Mouse (Mus musculus): ENCODE measurements around the gene Gm44973. TPM values are rescaled to one million over a fixed set of nuclear protein-coding genes. Genes with fewer than 3 reads are reported as not detected.
A peak's percentile ranks its signal among the peaks of the same experiment; 100 is the strongest.
"Not testable (repeated sequence)": the region's sequence is repeated elsewhere in the genome, so short reads cannot be mapped to it uniquely, and the experiment has no call there.

The Gm44973 gene
- total RNA-seq (2021) = not detected
- long read RNA-seq, experiment 1, partial matches to known transcripts = 0 of 3 reads
- long read RNA-seq, experiment 1, other reads (novel, unspliced or antisense) = 3 of 3 reads
- long read RNA-seq, experiment 2, partial matches to known transcripts = 0 of 4 reads
- long read RNA-seq, experiment 2, other reads (novel, unspliced or antisense) = 4 of 4 reads

DNA sequence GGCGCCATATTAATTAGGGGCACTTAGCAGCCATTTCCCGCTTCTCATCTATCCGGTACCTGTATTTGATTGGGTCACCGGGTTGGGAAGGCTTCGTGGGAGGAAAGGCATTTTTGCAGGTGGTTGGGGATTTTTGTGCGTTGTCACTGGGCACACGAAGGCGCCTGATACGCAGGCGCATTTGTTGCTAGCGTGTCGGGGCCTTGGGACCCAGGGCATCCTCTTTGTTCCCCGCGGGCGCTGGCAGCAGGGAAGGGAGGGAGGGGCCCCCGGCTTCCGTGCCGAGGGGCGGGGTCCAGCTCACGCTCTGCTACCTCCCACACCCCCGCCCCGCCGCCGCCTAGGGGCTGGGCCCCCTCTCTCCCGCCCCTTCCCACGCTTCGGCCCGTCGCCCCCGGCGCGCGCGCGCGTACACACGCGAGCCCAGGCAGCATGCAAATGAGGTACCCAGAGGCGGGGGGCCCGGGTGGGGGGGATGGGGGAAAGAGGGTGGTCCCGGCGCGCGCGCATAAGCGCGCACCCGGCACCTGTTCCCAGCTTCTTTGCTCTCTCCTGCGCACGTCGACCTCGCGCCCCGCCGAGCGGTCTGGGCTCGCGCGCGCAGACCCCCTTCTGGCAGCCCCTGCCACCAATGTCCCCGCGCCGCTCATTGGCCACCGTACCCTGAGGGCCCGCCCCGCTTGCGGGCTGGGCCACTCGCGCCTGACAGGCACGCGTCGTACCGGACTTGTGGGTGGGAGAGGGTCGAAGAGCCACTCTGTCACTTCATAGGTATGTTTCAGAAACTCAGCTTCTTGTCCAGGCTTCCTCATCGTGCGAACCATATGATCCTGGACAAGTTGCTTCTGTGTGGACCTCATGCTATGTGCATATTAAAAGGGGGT is at the start of gene Gm44973:
TSS of gene Gm44973 (plus strand) at position 379 of the 884 bp plus-strand sequence.
- DNase-seq (ENCODE audit: low spot score in 2 of 2) = peak; percentile 79 to 92

DNA sequence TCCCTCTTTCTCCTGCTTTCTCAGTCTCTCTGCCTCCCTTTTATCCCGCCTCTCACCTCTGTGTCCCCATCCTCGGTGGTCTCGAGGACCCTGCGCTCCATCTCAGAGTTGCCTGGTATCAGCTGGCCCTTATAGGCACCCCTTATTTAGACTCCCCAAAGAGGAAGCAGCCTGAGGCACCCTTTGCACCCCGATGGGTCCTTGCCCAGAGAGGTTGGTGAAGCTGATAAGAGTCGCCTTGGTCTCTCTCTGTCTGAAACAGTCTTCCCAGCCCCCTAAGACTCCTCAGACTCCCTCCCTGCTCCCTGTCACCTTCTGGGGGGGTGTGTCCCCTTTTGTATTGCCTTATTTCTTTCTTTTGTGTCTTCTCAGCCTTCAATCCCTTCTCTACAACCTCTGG is 44.2 kb upstream of the Gm44973 start, which contains the start of gene Sbk3:
TSS of gene Sbk3 (minus strand) at position 101 of the 400 bp plus-strand sequence.
- no peak for DNase-seq (ENCODE audit: low spot score in 2 of 2)

DNA sequence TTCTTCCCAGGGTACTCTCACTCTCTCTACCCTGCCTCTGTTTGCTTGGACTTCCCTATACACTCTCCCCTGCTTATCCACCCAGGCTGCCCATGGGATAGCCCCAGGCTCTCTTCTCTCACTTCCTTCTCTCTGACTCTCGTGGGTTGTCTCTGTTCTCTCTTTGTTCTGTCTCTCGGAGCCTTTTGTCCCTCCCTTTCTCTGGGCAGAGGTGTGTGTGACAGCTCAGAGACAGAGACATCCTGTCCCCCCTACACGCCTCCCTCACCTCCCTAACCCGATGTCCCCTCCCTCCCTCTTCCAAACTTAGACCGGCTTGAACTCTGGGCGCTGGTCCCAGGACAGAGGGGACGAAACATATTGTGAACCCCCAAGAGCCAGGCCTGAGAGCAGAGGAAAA is 43.6 kb upstream of the Gm44973 start:
- DNase-seq (ENCODE audit: low spot score in 2 of 2) = no peak

DNA sequence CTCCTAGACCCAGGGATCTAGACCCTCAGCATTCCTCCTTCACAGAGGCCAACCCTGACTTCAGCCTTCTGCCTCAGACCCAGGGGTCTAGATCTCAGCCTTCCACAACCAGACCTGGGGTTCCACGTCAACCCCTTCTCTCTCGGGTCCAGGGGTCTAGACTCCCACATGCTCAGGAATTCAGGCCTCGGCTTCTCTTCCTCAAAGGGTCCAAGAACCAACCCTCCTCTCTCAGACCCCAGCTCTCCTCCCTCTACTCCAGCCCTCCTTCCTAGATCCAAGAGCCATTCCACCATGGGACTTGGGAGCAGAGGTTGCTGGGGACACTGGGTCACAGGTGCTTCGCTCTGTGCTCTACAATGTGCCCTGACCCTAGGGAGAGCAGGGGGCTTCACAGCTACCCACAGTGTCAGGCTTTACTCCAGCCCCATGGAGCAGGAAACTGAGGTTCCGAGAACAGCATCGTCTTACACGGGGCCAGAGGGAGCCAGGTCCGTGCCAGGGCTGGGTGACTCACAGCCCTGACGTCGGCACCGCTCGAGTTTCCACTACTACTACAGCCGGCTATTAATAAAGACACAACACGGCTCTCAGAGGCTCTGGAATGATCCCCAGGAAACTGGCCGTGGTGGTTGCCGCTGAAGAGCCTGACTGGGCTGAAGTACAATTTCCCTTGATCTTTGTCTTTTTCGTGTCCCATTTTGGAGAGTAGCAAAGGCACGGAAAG is 42.8 kb upstream of the Gm44973 start:
- DNase-seq (ENCODE audit: low spot score in 2 of 2) = no peak

DNA sequence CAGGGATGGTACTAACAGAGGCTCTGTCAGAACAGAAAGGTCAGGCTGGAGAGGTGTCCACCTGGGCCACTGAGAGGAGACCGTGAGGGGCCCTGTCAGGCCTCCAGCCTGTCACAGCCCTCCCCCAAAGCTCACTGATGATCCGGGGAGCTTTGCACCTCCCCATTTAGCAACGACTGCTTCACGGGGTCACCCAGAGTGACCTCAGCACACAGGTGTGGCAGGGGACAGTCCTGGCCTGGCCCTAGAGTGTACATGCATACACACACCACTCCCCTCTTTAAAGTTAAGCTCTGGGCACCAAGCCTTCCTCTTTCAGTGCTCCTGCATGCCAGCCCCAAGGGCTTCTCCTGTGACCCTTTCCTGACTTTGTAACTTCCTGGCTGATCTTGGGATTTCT is 39.8 kb upstream of the Gm44973 start:
- DNase-seq (ENCODE audit: low spot score in 2 of 2) = no peak

DNA sequence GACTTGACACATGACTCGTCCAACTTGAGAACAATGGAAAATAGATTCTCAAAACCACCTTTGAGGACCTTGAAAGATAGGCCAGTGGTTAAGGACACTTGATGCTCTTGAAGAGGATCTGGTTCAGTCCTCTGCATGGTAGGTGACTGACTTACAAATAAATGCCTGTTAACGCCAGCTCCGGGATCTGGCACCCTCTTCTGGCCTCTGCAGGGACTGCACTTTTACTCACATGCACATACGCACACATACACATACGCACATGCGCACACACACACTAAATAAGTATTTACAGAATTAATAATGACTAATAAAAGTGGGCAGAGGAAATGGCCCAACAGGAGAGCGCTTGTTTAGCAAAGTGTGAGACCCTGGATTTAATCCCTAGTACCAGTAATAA is 38.5 kb upstream of the Gm44973 start:
- DNase-seq (ENCODE audit: low spot score in 2 of 2) = no peak

DNA sequence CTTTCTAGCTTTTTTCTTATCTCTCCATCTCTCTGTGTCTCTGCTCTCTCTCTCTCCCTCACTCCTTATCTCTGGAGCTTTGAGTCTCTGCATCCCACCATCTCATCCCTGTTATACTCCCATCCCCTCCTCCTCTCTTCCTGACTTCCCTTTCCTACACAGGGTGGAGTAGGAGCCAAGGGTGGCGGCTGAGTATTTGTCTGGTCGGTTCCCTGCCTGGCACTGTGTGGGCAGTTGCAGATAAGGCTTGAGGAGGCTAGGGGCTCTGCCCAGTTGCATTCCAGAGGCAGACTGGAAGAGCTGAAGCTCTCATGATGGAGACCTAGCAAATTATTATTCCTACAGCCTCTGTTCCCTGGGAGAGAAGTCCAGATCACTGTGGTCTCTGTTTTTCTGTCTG is 27.0 kb upstream of the Gm44973 start:
- DNase-seq (ENCODE audit: low spot score in 2 of 2) = no peak

DNA sequence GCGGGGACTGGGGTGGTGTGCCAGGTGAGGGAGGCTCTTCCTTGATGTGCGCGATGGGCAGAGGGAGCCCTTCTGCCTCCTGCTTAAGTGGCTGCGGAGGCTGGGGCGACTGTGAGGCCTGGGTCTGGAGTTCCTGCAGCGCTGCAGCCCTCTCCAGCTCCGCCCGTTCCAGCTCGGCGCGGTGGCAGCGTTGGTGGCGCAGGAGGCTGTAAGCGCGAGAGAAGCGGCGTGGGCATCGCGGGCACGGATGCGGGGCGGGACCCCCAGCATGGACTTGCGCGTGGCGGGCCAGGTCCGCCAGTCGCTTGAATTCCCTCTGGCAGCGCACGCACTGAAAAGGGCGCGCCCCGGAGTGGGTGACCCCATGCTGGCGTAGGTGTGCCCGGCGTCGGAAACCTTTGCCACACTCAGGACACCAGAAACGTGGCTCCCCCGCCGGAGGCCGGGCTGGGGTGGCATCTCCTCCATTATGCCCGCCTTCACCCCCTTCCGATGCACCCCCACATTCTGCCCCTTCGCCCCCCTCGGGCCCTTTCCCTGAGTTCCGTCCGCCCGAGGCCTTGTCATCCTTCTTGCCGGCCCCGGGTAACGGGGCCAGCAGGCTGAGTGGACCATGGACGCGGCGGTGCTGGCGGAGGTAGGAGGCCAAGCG is 21.8 kb upstream of the Gm44973 start:
- no peak for DNase-seq (ENCODE audit: low spot score in 2 of 2)

DNA sequence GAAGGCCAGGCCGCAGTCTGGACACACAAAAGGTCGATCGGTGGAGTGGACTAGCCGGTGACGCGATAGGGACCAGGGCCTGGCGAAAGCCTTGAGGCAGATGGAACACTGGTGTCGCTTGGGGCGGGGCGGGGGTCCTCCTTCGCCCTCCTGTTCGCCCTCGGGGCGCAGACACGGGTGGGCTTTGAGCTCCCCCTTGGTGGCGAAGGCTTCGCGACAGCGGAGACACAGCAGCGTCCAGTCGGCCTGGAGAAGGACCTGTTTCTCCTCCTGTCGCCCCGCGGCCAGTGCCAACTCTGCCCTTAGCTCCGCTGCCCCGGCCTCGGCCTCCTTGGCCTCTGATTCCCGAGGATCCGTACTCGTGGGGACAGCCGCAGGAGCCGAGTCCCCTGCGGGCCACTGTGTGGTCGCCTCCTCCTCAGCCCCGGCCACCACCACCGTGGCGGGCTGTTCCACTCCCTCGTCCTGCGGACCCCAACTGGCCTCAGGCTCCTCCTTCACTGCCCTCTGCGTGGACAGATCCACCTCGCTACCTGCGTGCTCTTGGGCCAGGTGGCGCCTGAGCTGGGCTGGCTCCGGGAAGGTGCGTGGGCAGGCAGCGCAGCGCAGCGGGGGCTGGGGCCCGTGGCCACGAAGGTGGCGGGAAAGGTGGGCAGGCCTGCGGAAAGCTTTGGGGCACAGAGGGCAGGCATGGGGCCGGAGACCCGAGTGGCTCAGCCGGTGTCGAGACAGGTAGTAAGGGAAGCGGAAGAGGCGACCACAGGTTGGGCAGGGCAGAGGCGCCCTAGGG is 21.1 kb upstream of the Gm44973 start:
- no peak for DNase-seq (ENCODE audit: low spot score in 2 of 2)

DNA sequence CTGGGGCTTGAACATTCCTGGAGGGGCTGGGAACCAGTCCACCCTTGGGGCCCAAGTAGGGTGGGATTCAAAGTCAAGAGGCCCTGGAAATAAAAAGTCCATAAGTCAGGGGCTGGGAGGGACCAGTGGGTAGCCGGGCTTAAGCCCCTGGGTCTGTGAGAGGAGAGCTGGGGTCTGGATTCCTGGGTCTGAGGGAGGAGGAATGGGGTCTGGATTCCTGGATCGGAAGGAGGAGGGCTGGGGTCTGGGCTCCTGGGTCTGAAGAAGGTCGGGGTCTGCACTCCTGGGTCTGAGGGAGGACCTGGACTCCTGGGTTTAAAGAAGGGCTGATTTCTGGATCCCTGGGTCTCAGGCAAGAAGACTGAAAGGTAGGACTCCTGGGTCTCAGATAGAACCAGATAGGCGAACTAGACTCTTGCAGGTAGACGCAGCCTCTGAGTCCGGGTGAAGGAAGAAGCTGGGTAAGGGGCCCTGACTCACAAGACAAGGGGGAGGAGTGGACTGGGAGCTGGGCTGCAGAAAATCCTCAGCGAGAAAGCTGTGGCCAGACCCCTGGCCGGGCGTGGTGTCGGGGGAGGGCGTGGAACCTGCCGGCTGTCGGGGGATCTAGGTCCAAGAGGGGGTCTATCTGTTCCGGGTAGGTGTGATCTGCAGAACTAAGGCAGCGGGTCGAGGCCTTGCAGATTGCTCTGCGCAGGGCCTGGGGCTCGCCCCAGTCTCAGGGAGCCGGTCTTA is 19.9 kb upstream of the Gm44973 start:
- DNase-seq (ENCODE audit: low spot score in 2 of 2) = no peak

DNA sequence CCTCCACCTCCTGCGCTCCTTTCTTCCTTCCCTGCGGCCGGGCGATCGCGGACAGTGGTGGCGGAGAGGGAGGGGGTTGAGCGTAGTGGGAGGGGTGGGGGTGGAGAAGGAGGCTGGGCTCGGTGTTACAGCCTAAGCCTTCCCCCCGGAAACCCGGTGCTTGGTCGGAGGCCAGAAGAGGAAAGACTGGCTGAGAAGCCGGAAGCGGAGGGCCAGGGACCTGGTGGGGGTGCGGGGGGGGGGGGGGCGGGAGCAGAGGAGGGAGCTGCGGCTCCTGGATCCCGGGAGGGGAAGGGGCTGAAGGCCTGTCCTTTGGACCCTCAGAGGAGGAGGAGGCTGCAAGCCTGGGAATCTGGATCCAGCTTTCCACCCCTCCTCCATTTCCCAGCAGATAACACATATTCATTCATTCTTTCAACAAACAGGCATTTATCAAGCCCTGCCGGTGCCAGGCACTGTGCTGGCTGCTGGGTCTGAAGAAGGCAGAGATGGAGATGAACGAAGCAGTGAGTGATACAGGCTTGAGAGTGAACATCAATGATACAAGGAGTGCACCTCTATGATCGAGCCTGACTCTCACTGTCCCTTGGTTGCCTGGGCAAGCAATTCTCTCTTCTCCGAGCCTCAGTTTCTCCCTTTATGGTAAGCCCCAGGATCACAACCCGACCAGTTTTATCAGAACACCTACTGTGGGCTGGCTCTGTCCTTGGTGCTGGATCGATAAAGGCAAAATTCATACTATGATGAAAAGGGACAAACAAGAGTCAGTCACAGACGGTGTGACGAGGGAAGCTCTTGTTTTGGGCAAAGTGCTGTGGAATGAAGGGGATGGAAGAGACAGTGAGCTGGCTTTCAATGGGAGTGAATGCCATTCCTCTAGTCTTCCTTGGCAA is 19.0 kb upstream of the Gm44973 start, which contains the start of gene Zfp579:
TSS of gene Zfp579 (minus strand) at position 156 of the 893 bp plus-strand sequence.
- peak; percentile 91 to 95 for DNase-seq (ENCODE audit: low spot score in 2 of 2)

DNA sequence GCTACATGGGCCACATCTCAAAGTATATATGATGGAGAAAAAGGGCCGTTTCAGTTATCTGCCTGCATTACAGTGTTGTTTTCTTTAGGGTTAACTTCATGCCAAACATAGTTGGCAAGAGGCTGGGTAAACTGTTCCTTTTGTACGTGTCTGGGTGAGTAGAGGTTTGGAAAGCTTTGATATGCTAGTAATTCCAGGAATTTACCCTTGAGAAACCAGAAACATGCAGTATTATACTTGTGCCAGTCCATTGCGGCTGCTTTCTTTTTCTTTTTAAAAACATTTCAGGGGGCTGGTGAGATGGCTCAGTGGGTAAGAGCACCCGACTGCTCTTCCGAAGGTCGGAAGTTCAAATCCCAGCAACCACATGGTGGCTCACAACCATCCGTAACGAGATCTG is 18.4 kb upstream of the Gm44973 start:
- no peak for DNase-seq (ENCODE audit: low spot score in 2 of 2)

DNA sequence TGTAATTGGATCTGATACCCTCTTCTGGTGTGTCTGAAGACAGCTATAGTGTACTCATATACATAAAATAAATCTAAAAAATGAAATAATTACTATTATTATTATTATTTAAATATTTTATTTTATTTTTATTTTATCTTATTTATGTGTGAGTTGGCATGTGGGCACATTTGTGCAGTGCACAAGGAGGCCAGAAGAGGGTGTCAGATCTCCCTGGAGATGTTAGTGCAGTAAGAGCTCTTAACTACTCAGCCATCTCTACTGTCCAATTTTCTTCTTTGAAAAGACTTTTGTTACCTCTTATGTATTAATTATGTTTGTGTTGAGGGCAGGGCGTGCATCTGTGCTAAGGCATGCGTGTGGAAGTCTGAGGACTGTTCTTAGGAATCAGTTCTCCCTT is 15.4 kb upstream of the Gm44973 start:
- DNase-seq (ENCODE audit: low spot score in 2 of 2) = peak in 1 of 2 experiments; percentile 19

DNA sequence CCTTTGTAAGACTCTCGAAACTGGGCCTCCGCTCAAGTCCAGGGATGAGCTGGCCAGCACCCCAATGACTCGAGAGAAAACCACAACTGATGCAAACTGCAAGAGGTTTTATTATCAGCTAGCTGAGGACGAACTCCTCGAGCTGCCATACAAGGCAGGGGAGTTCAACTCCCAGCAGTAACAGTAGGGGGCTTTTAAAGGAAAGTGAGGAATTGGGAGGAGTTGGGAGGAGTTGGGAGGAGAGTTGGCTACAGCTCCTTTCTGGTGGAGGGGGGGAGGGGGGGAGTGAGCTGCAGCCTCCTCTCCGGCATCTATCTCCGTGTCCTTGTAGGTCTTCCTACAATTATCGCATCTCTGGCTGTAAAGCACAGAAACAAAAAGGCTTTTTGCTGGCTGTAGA is 12.4 kb upstream of the Gm44973 start:
- not testable (repeated sequence) for DNase-seq (ENCODE audit: low spot score in 2 of 2)

DNA sequence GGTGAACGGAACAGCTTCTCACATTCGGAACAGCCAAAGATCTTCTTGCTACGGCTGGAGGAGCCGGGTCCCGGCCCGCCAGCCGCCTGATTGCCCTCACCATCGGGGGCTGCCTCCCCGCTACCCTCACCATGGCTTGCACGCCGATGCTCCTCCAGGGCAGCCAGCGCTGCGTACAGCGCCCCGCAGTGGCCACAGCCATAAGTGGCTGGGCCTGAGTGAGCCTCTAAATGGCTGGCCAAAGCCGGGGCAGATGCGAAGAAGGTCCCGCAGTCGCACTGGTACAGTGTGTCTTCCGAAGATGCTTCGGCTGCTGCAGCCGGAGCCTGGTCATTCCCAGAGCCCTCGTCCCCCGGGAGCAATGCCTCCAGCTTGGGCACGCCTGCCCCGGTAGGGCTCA is 7.1 kb upstream of the Gm44973 start:
- no peak for DNase-seq (ENCODE audit: low spot score in 2 of 2)

DNA sequence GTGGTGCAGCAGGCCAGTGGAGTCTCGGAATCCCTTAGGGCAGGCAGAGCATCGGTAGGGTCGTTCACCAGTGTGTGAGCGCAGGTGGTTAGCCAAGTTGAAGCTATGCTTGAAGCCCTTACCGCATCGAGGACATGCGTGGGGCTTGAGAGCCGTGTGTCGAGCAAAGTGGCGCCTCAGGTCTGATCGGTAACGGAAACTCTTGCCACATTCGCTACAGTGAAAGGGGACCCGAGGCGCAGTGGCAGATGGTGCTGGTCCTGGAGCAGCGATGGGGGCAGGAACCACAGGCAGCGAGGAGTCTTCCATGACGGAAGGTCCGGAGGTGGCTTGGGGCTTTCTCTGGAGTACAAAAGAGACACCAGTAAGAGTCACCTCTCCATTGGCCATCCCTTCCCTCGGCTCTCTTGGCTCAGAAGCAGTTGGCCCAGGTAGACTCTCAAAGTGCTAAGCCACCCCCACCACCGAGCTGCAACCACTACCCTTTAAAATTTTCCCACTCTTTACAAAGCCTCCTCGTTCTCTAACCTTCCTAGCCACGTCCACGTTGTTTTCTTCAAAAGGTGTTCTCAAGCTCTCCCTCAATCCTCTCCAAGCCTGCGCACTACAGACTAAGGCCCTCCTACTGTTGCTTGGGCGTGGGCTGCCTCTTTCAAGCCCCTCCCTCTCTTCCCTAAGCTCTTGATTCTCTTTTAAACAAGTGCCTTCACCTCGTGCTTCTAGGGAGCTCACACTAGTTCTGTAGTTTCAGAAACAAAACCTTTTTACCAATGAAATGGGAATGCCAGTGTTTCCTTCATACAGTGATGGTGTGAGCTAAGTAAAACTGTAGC is 2.4 kb upstream of the Gm44973 start:
- DNase-seq (ENCODE audit: low spot score in 2 of 2) = no peak

DNA sequence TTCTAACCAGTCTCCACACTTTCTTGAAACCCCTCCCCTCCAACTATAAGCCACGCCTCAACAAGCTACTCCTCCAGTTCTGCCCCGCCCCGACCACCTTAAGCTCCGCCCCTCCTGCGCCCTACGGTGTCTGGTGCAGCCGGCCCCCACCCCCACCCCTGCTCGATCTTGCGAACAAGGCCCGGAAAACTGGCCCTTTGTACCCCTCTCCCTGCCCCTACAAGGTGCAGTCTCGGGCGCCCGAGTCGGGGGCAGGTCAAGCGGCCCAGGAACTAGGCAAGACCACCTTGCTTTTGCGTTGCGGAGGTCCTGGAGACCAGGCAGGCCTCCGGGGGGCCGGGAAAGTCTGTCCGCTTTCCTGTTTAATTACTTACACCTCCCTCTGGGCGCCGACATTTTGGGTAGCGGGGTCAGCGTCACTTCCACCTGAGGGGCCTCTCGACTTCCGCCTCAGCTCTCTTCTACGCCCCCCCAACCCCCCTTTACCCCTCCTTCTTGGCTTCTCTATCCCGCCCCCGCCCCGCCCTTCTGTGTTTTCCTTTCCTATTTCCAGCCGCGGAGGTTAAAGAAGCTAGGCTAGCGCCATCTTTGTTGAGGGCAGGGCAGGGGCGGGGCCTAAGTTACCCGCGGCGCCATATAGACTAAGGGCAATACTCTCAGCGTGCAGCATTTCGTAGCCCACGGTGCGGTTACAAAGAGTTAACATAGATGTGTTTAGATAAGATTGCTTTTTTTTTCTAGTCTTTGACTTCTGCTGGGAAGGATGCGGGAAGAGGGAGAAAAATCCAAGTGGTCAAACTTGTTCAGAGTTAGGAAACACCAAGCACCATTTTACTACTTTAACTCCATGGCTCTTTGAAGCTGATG is 812 bp upstream of the Gm44973 start, which contains the start of the genes Zfp524 and Fiz1:
TSS of gene Zfp524 (plus strand) at position 165 of the 867 bp plus-strand sequence.
TSS of gene Fiz1 (minus strand) at position 447 of the 867 bp plus-strand sequence.
- peak; percentile 95 to 97 for DNase-seq (ENCODE audit: low spot score in 2 of 2)

All from left cerebral cortex, adult 18-20 months (tissue).